Mouse (Mus musculus): ENCODE measurements around the gene Kif23. TPM values are rescaled to one million over a fixed set of nuclear protein-coding genes. Genes with fewer than 3 reads are reported as not detected.

Kif23 gene
- polyA plus RNA-seq, 1 experiment from 2014 or later, result 12.3 TPM

- Histone ChIP-seq H3K4me1 (0 out of 2 replicates have a peak, but pooled peaks cover 11% of the 10 kb centered on the region), H3K9ac (replicated peaks) (no peak overlapping the region), H3K4me3 (replicated peaks) (no peak overlapping the region), H3K4me2 (no peak overlapping the region), H3K27ac (replicated peaks) (no peak overlapping the region), H3K36me3 (no peaks in the 10 kb centered on the region), H3K27me3 (replicated peaks) (no peaks in the 10 kb centered on the region), H3K9me3 (replicated peaks) (no peaks in the 10 kb centered on the region)
- ATAC-seq (ENCODE audit: low FRiP score), result no peak
- WGBS, result 83% methylated on average over 10 of the region's 10 CpGs
These were observed 20.8 kb upstream of the Kif23 start for GRCm38 (mm10) chr9:61967357-61967756.

GRCm38 (mm10) chr9:61965987-61966386, 19.4 kb upstream of the Kif23 start:
- 0 out of 2 replicates have a peak, but pooled peaks cover 7% of the 10 kb centered on the region for H3K4me1 ChIP-seq
- H3K27me3 ChIP-seq (replicated peaks), result no peaks in the 10 kb centered on the region
- 88% methylated on average over 7 of the region's 7 CpGs for WGBS

GRCm38 (mm10) chr9:61965411-61965930, 18.9 kb upstream of the Kif23 start:
- Histone ChIP-seq H3K36me3 (no peaks in the 10 kb centered on the region), H3K27ac (replicated peaks) (0 out of 2 replicates have a peak overlapping the region, but pooled peaks have one; percentile 19), H3K9ac (replicated peaks) (no peak overlapping the region), H3K9me3 (replicated peaks) (no peaks in the 10 kb centered on the region), H3K4me1 (0 out of 2 replicates have a peak, but pooled peaks cover 7% of the 10 kb centered on the region), H3K4me2 (no peak overlapping the region), H3K27me3 (replicated peaks) (no peaks in the 10 kb centered on the region), H3K4me3 (replicated peaks) (no peak overlapping the region)
- 38% methylated on average over 4 of the region's 4 CpGs for WGBS
- ATAC-seq (ENCODE audit: low FRiP score), result peak; percentile 63; the same call in 1 of the 2 replicates

More at GRCm38 (mm10) chr9:61965987-61966386, 19.4 kb upstream of the Kif23 start:
- no peak for ATAC-seq (ENCODE audit: low FRiP score)
- Histone ChIP-seq H3K27ac (replicated peaks) (no peak overlapping the region), H3K4me2 (no peak overlapping the region), H3K9me3 (replicated peaks) (no peaks in the 10 kb centered on the region), H3K36me3 (no peaks in the 10 kb centered on the region), H3K4me3 (replicated peaks) (no peak overlapping the region), H3K9ac (replicated peaks) (no peak overlapping the region)

- no peak for ATAC-seq (ENCODE audit: low FRiP score)
- Histone ChIP-seq H3K9ac (replicated peaks) (no peak overlapping the region), H3K4me2 (no peak overlapping the region), H3K36me3 (no peaks in the 10 kb centered on the region), H3K9me3 (replicated peaks) (no peaks in the 10 kb centered on the region), H3K27ac (replicated peaks) (no peak overlapping the region), H3K4me3 (replicated peaks) (no peak overlapping the region), H3K4me1 (0 out of 2 replicates have a peak, but pooled peaks cover 7% of the 10 kb centered on the region), H3K27me3 (replicated peaks) (no peaks in the 10 kb centered on the region)
- 74% methylated on average over 6 of the region's 6 CpGs for WGBS
These were observed 16.8 kb upstream of the Kif23 start for GRCm38 (mm10) chr9:61963356-61963755.

GRCm38 (mm10) chr9:61961181-61961580, 14.6 kb upstream of the Kif23 start:
- 87% methylated on average over 4 of the region's 4 CpGs for WGBS
- no peak for ATAC-seq (ENCODE audit: low FRiP score)
- no peaks in the 10 kb centered on the region for H3K27me3 ChIP-seq (replicated peaks)

GRCm38 (mm10) chr9:61960753-61961152, 14.2 kb upstream of the Kif23 start:
- 76% methylated on average over 5 of the region's 5 CpGs for WGBS
- Histone ChIP-seq H3K4me3 (replicated peaks) (no peak overlapping the region), H3K4me1 (0 out of 2 replicates have a peak, but pooled peaks cover 3% of the 10 kb centered on the region), H3K9ac (replicated peaks) (no peak overlapping the region), H3K27ac (replicated peaks) (no peak overlapping the region), H3K36me3 (no peaks in the 10 kb centered on the region), H3K9me3 (replicated peaks) (no peaks in the 10 kb centered on the region), H3K4me2 (no peak overlapping the region), H3K27me3 (replicated peaks) (no peaks in the 10 kb centered on the region)
- no peak for ATAC-seq (ENCODE audit: low FRiP score)

More at GRCm38 (mm10) chr9:61961181-61961580, 14.6 kb upstream of the Kif23 start:
- no peak overlapping the region for H3K27ac ChIP-seq (replicated peaks)
- H3K9me3 ChIP-seq (replicated peaks), result no peaks in the 10 kb centered on the region
- H3K36me3 ChIP-seq, result no peaks in the 10 kb centered on the region
- H3K4me1 ChIP-seq, result 0 out of 2 replicates have a peak, but pooled peaks cover 7% of the 10 kb centered on the region
- no peak overlapping the region for H3K4me2 ChIP-seq
- no peak overlapping the region for H3K9ac ChIP-seq (replicated peaks)
- H3K4me3 ChIP-seq (replicated peaks), result no peak overlapping the region

- Histone ChIP-seq H3K4me2 (no peak overlapping the region), H3K9me3 (replicated peaks) (no peaks in the 10 kb centered on the region), H3K4me3 (replicated peaks) (no peak overlapping the region), H3K9ac (replicated peaks) (no peak overlapping the region), H3K27me3 (replicated peaks) (no peaks in the 10 kb centered on the region), H3K27ac (replicated peaks) (no peak overlapping the region), H3K4me1 (0 out of 2 replicates have a peak, but pooled peaks cover 2% of the 10 kb centered on the region), H3K36me3 (no peaks in the 10 kb centered on the region)
- no peak for ATAC-seq (ENCODE audit: low FRiP score)
- 100% methylated on average over 1 of the region's 1 CpGs for WGBS
These were observed 13.5 kb upstream of the Kif23 start for GRCm38 (mm10) chr9:61959921-61960569.

- H3K4me3 ChIP-seq (replicated peaks), result no peak overlapping the region
- peaks cover 6% of the 10 kb centered on the region; the same call in 1 of the 2 replicates for H3K4me1 ChIP-seq
- H3K27ac ChIP-seq (replicated peaks), result no peak overlapping the region
- ATAC-seq (ENCODE audit: low FRiP score), result no peak
- H3K9ac ChIP-seq (replicated peaks), result no peak overlapping the region
- H3K36me3 ChIP-seq, result no peaks in the 10 kb centered on the region
- no peaks in the 10 kb centered on the region for H3K9me3 ChIP-seq (replicated peaks)
- no peaks in the 10 kb centered on the region for H3K27me3 ChIP-seq (replicated peaks)
- no peak overlapping the region for H3K4me2 ChIP-seq
These were observed 8.1 kb upstream of the Kif23 start for GRCm38 (mm10) chr9:61954707-61955106.

GRCm38 (mm10) chr9:61952241-61952640, 5.7 kb upstream of the Kif23 start:
- H3K27ac ChIP-seq (replicated peaks), result 0 out of 2 replicates have a peak overlapping the region, but pooled peaks have one; percentile 5
- no peaks in the 10 kb centered on the region for H3K36me3 ChIP-seq
- WGBS, result 49% methylated on average over 7 of the region's 7 CpGs
- H3K27me3 ChIP-seq (replicated peaks), result no peaks in the 10 kb centered on the region
- H3K4me1 ChIP-seq, result peaks cover 13% of the 10 kb centered on the region
- H3K9ac ChIP-seq (replicated peaks), result no peak overlapping the region
- no peak overlapping the region for H3K4me2 ChIP-seq
- H3K4me3 ChIP-seq (replicated peaks), result no peak overlapping the region
- H3K9me3 ChIP-seq (replicated peaks), result no peaks in the 10 kb centered on the region
- no peak for ATAC-seq (ENCODE audit: low FRiP score)

- peak overlapping the region; percentile 68; the same call in 1 of the 2 replicates for H3K27ac ChIP-seq (replicated peaks)
- 6% methylated on average over 24 of the region's 24 CpGs for WGBS
These were observed 1.1 kb upstream of the Kif23 start for GRCm38 (mm10) chr9:61947402-61948346.

GRCm38 (mm10) chr9:61945973-61946611, 482 bp downstream of the Kif23 start:
- peak overlapping the region; percentile 67 for H3K4me3 ChIP-seq (replicated peaks)
- peaks cover 17% of the 10 kb centered on the region for H3K4me1 ChIP-seq
- peak overlapping the region; percentile 64 for H3K9ac ChIP-seq (replicated peaks)
- H3K27ac ChIP-seq (replicated peaks), result no peak overlapping the region
- no peaks in the 10 kb centered on the region for H3K27me3 ChIP-seq (replicated peaks)
- no peaks in the 10 kb centered on the region for H3K9me3 ChIP-seq (replicated peaks)
- ATAC-seq (ENCODE audit: low FRiP score), result peak; percentile 78
- peak overlapping the region; percentile 100 for H3K4me2 ChIP-seq
- H3K36me3 ChIP-seq, result no peaks in the 10 kb centered on the region
- under 1% methylated on average over 33 of the region's 38 CpGs for WGBS

More at GRCm38 (mm10) chr9:61947402-61948346, 1.1 kb upstream of the Kif23 start:
- peak overlapping the region; percentile 67 for H3K4me3 ChIP-seq (replicated peaks)
- H3K9me3 ChIP-seq (replicated peaks), result no peaks in the 10 kb centered on the region
- H3K9ac ChIP-seq (replicated peaks), result peak overlapping the region; percentile 18
- peak; percentile 84 for ATAC-seq (ENCODE audit: low FRiP score)
- peaks cover 19% of the 10 kb centered on the region for H3K4me1 ChIP-seq
- H3K36me3 ChIP-seq, result no peaks in the 10 kb centered on the region
- H3K27me3 ChIP-seq (replicated peaks), result no peaks in the 10 kb centered on the region
- peak overlapping the region; percentile 100 for H3K4me2 ChIP-seq

Measured in neural tube, embryonic 15.5 days (tissue).